Mouse (Mus musculus): ENCODE data around the gene Olfr341. TPM values are rescaled to one million over a fixed set of nuclear protein-coding genes. Genes with fewer than 3 reads are reported as not detected.

Gene Olfr341
- not detected for total RNA-seq (2021)
- long read RNA-seq, experiment 1 = 0 reads
- long read RNA-seq, experiment 2 = 0 reads

GRCm38 (mm10) chr2:36482368-36482767, at the start of gene Olfr341:
Gene Olfr341 (minus strand): TSS chr2:36482468.
- Histone ChIP-seq H3K4me3 (no peak within 1 kb of the TSS), H3K27ac (no peak within 1 kb of the TSS)
- DNase-seq = no peak
- intact Hi-C loops (cut with DNase I) = no loop called here
- TF ChIP-seq CTCF (IDR thresholded peaks at IDR 0.05) = no peak

- no peak within 1 kb of the TSS for H3K4me3 ChIP-seq
- DNase-seq = no peak
- intact Hi-C loops (cut with DNase I) = no loop called here
- TF ChIP-seq CTCF (IDR thresholded peaks at IDR 0.05) = no peak
- no peak within 1 kb of the TSS for H3K27ac ChIP-seq
These were observed 42.4 kb upstream of the Olfr341 start, which contains the start of gene Olfr342 for GRCm38 (mm10) chr2:36524698-36525097. Gene Olfr342 (plus strand): TSS chr2:36524998.

GRCm38 (mm10) chr2:36473634-36474033, 8.6 kb downstream of the Olfr341 start:
- intact Hi-C loops (cut with DNase I) = no loop called here
- DNase-seq = no peak
- TF ChIP-seq CTCF (IDR thresholded peaks at IDR 0.05) = no peak
- Histone ChIP-seq H3K4me3 (no peak overlapping the region), H3K27ac (no peak overlapping the region)

- TF ChIP-seq CTCF (IDR thresholded peaks at IDR 0.05) = no peak
- no peak within 1 kb of the TSS for H3K4me3 ChIP-seq
- intact Hi-C loops (cut with DNase I) = no loop called here
- H3K27ac ChIP-seq = no peak within 1 kb of the TSS
- no peak for DNase-seq
These were observed 30.0 kb downstream of the Olfr341 start, which contains the start of gene Olfr340 for GRCm38 (mm10) chr2:36452287-36452686. Gene Olfr340 (plus strand): TSS chr2:36452587.

Other genes starting within 250 kb of the Olfr341 start
- gene Olfr338, start 108.9 kb downstream of the Olfr341 start, total RNA-seq (2021) = not detected
- not detected for gene Olfr339, start 63.5 kb downstream of the Olfr341 start, total RNA-seq (2021)
- gene Olfr340, start 29.9 kb downstream of the Olfr341 start, total RNA-seq (2021) = not detected
- gene Olfr342, start 42.5 kb upstream of the Olfr341 start, total RNA-seq (2021) = not detected
- gene Olfr344, start 84.2 kb upstream of the Olfr341 start, total RNA-seq (2021) = not detected
- gene Olfr345, start 157.6 kb upstream of the Olfr341 start, total RNA-seq (2021) = not detected
- gene Olfr346, start 203.3 kb upstream of the Olfr341 start, total RNA-seq (2021) = not detected
- not detected for gene Olfr347, start 249.4 kb upstream of the Olfr341 start, total RNA-seq (2021)

Measured in gastrocnemius, adult 2 months (tissue).